Mouse (Mus musculus) CH12.LX (cell line): ENCODE measurements at regions not wholly inside any gene's neighbourhood (a gene's known extent, or its start where the extent isn't known, plus 50 kb on each side); places are given as distances from the start of the nearest gene placed in this dataset.
A peak's percentile ranks its signal among the peaks of the same experiment; 100 is the strongest.

Experiments used
- BHLHE40 ChIP-seq: IDR thresholded peaks from 2 replicates; pipeline ENCODE4 v1.6.1; 2011; ENCODE audit warnings: mild to moderate bottlenecking, low read depth, low read length, improper control_type of control experiment
- CHD1 ChIP-seq: IDR thresholded peaks from 2 replicates; pipeline ENCODE4 v1.6.1; 2012; ENCODE audit warnings: low read depth, low read length, improper control_type of control experiment, inconsistent platforms
- CHD2 ChIP-seq: IDR thresholded peaks from 2 replicates; pipeline ENCODE4 v1.6.1; 2011; ENCODE audit warnings: low read length, improper control_type of control experiment
- CTCF ChIP-seq, 2 experiments: IDR thresholded peaks in 1 of 2; conservative IDR thresholded peaks in 1 of 2; 2 replicates each; pipeline ENCODE4 v1.5.1; 2011 to 2012; ENCODE audit warnings: low read depth in 2 of 2, low read length in 2 of 2, improper control_type of control experiment in 1 of 2, inconsistent platforms in 1 of 2, mild to moderate bottlenecking in 1 of 2, moderate library complexity in 1 of 2
- HCFC1 ChIP-seq: IDR thresholded peaks from 2 replicates; pipeline ENCODE4 v1.6.1; 2012; ENCODE audit warnings: low read depth, mild to moderate bottlenecking, inconsistent platforms, low read length, improper control_type of control experiment
- NRF1 ChIP-seq: IDR thresholded peaks from 2 replicates; pipeline ENCODE4 v1.6.1; 2014; ENCODE audit warnings: low read depth, mild to moderate bottlenecking, inconsistent platforms, low read length, improper control_type of control experiment, moderate library complexity

DNA sequence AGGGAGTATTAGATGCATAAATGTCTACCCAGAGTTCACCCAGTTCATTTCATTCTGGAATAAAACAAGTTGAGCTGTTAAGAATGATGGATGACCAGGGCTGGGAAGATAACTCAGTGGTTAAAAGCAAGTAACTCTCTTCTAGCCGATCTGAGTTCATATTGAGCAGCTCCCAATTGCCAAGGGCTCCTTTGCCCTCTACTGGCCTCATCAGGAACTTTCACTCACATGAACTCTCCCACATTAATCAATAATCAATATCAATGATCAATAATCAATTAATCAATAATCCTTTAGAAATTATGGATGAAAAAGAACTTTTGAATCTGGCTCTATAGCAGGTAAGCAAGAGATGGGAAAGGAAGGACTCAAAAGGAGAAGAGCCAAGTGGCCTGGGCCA lies 206.3 kb upstream of the Mtpn start:
- TF ChIP-seq NRF1 (no peak), CTCF (conservative IDR thresholded peaks at IDR 0.05 in 1 of 2, IDR thresholded peaks at IDR 0.05 in 1 of 2; ENCODE audit: low read depth in 2 of 2, low read length in 2 of 2) (peak; percentile 17 to 62; a peak in 2 of 4 replicates), BHLHE40 (no peak), CHD2 (no peak), CHD1 (no peak), HCFC1 (no peak)
